Mouse (Mus musculus) inflammation-experienced regulatory T-cells, adult 6 months (primary cell): ENCODE measurements around the gene Zfp277. TPM values are rescaled to one million over a fixed set of nuclear protein-coding genes. Genes with fewer than 3 reads are reported as not detected.
A peak's percentile ranks its signal among the peaks of the same experiment; 100 is the strongest.

Experiments used
- ATAC-seq: one replicate; pipeline ENCODE4 v1.8.0; 2017
- polyA plus RNA-seq, 3 experiments: library from polyadenylated mRNA; unstranded; fragments of 100-300 nt; shearing (Covaris generic); gene quantifications; one replicate each; pipeline ENCODE4 v1.2.1; 2017

The Zfp277 gene
- polyA plus RNA-seq: 10 to 100 TPM; 32.8 to 38.7 (median 38.7) TPM

- ATAC-seq: peak; percentile 94
Observed at GRCm38 (mm10) chr12:40445648-40446449, at the start of gene Zfp277, which contains the start of gene Dock4. Gene Zfp277 (minus strand): TSS chr12:40445902. Gene Dock4 (plus strand): TSS chr12:40445952.

- no peak for ATAC-seq
Observed at GRCm38 (mm10) chr12:40486047-40486837, 40.5 kb upstream of the Zfp277 start.

- no peak for ATAC-seq
Observed at GRCm38 (mm10) chr12:40485210-40485609, 39.5 kb upstream of the Zfp277 start.

GRCm38 (mm10) chr12:40484224-40484623 lies 38.5 kb upstream of the Zfp277 start:
- ATAC-seq: no peak

- ATAC-seq: no peak
Observed at GRCm38 (mm10) chr12:40477621-40478452, 32.1 kb upstream of the Zfp277 start.

GRCm38 (mm10) chr12:40473709-40474108 lies 28.0 kb upstream of the Zfp277 start:
- ATAC-seq: no peak

GRCm38 (mm10) chr12:40471649-40472399 lies 26.1 kb upstream of the Zfp277 start:
- no peak for ATAC-seq

GRCm38 (mm10) chr12:40469009-40469408 lies 23.3 kb upstream of the Zfp277 start:
- ATAC-seq: no peak

GRCm38 (mm10) chr12:40468235-40468634 lies 22.5 kb upstream of the Zfp277 start:
- ATAC-seq: no peak

GRCm38 (mm10) chr12:40464282-40464681 lies 18.6 kb upstream of the Zfp277 start:
- no peak for ATAC-seq

GRCm38 (mm10) chr12:40463828-40464227 lies 18.1 kb upstream of the Zfp277 start:
- ATAC-seq: no peak

- no peak for ATAC-seq
Observed at GRCm38 (mm10) chr12:40462693-40463235, 17.1 kb upstream of the Zfp277 start.

- ATAC-seq: no peak
Observed at GRCm38 (mm10) chr12:40459673-40460265, 14.1 kb upstream of the Zfp277 start.

GRCm38 (mm10) chr12:40458977-40459376 lies 13.3 kb upstream of the Zfp277 start:
- ATAC-seq: no peak

GRCm38 (mm10) chr12:40456517-40456916 lies 10.8 kb upstream of the Zfp277 start:
- ATAC-seq: no peak

- no peak for ATAC-seq
Observed at GRCm38 (mm10) chr12:40449119-40449795, 3.6 kb upstream of the Zfp277 start.

GRCm38 (mm10) chr12:40447561-40448355 lies 2.1 kb upstream of the Zfp277 start:
- no peak for ATAC-seq

GRCm38 (mm10) chr12:40446450-40447381 lies 1.0 kb upstream of the Zfp277 start:
- ATAC-seq: no peak

GRCm38 (mm10) chr12:40445206-40445605 lies 496 bp downstream of the Zfp277 start:
- peak; percentile 6 for ATAC-seq
